Mouse (Mus musculus): ENCODE data around the gene Dennd4a.
"Not testable (repeated sequence)": the region's sequence is repeated elsewhere in the genome, so short reads cannot be mapped to it uniquely, and the experiment has no call there.

Dennd4a gene

GRCm38 (mm10) chr9:64812475-64812860 lies 1.3 kb downstream of the Dennd4a start:
- no peak for DNase-seq (ENCODE audit: low spot score)

GRCm38 (mm10) chr9:64814273-64814672 lies 3.1 kb downstream of the Dennd4a start:
- no peak for DNase-seq (ENCODE audit: low spot score)

- DNase-seq (ENCODE audit: low spot score): not testable (repeated sequence)
These were observed 8.5 kb downstream of the Dennd4a start for GRCm38 (mm10) chr9:64819686-64820085.

GRCm38 (mm10) chr9:64820086-64820795 lies 9.1 kb downstream of the Dennd4a start:
- no peak for DNase-seq (ENCODE audit: low spot score)

- no peak for DNase-seq (ENCODE audit: low spot score)
These were observed 11.1 kb downstream of the Dennd4a start for GRCm38 (mm10) chr9:64822235-64822634.

- no peak for DNase-seq (ENCODE audit: low spot score)
These were observed 13.4 kb downstream of the Dennd4a start for GRCm38 (mm10) chr9:64824389-64825008.

- DNase-seq (ENCODE audit: low spot score): no peak
These were observed 19.0 kb downstream of the Dennd4a start for GRCm38 (mm10) chr9:64830092-64830618.

GRCm38 (mm10) chr9:64830641-64831040 lies 19.5 kb downstream of the Dennd4a start:
- DNase-seq (ENCODE audit: low spot score): no peak

- no peak for DNase-seq (ENCODE audit: low spot score)
These were observed 20.6 kb downstream of the Dennd4a start for GRCm38 (mm10) chr9:64831760-64832159.

- no peak for DNase-seq (ENCODE audit: low spot score)
These were observed 23.3 kb downstream of the Dennd4a start for GRCm38 (mm10) chr9:64834418-64834817.

GRCm38 (mm10) chr9:64845355-64845754 lies 34.2 kb downstream of the Dennd4a start:
- no peak for DNase-seq (ENCODE audit: low spot score)

GRCm38 (mm10) chr9:64849548-64849947 lies 38.4 kb downstream of the Dennd4a start:
- no peak for DNase-seq (ENCODE audit: low spot score)

- DNase-seq (ENCODE audit: low spot score): no peak
These were observed 48.9 kb downstream of the Dennd4a start for GRCm38 (mm10) chr9:64860083-64860482.

- DNase-seq (ENCODE audit: low spot score): no peak
These were observed 51.5 kb downstream of the Dennd4a start for GRCm38 (mm10) chr9:64862687-64863086.

GRCm38 (mm10) chr9:64886008-64886407 lies 74.9 kb downstream of the Dennd4a start:
- no peak for DNase-seq (ENCODE audit: low spot score)

GRCm38 (mm10) chr9:64896605-64897004 lies 85.5 kb downstream of the Dennd4a start:
- DNase-seq (ENCODE audit: low spot score): no peak

- no peak for DNase-seq (ENCODE audit: low spot score)
These were observed 91.7 kb downstream of the Dennd4a start for GRCm38 (mm10) chr9:64902866-64903265.

GRCm38 (mm10) chr9:64903386-64903785 lies 92.2 kb downstream of the Dennd4a start:
- DNase-seq (ENCODE audit: low spot score): peak; percentile 83

GRCm38 (mm10) chr9:64904917-64905640 lies 93.9 kb downstream of the Dennd4a start:
- no peak for DNase-seq (ENCODE audit: low spot score)

GRCm38 (mm10) chr9:64907441-64907840 lies 96.3 kb downstream of the Dennd4a start:
- no peak for DNase-seq (ENCODE audit: low spot score)

GRCm38 (mm10) chr9:64913406-64913805 lies 102.3 kb downstream of the Dennd4a start:
- no peak for DNase-seq (ENCODE audit: low spot score)

- DNase-seq (ENCODE audit: low spot score): no peak
These were observed 102.8 kb downstream of the Dennd4a start for GRCm38 (mm10) chr9:64913973-64914372.

- no peak for DNase-seq (ENCODE audit: low spot score)
These were observed 103.5 kb downstream of the Dennd4a start for GRCm38 (mm10) chr9:64914629-64915028.

All from testis, postnatal 10 days (tissue).